Mouse (Mus musculus) hindbrain, embryonic 10.5 days (tissue): ENCODE measurements at regions not wholly inside any gene's neighbourhood (a gene's known extent, or its start where the extent isn't known, plus 50 kb on each side); places are given as distances from the start of the nearest gene placed in this dataset.

Source experiments
- DNase-seq: peaks from one replicate; pipeline ENCODE4 v3.0.0-alpha.2; 2017; ENCODE audit warnings: low spot score
- H3K27ac ChIP-seq: fragments of 300-500 bp; sonication (generic); 2 replicates; pipeline ENCODE4 v1.5.1; 2016; ENCODE audit warnings: mild to moderate bottlenecking, moderate library complexity
- H3K27me3 ChIP-seq: fragments of 300-500 bp; sonication (generic); 2 replicates; pipeline ENCODE4 v1.6.1; 2016; ENCODE audit warnings: mild to moderate bottlenecking; ENCODE audit not compliant: poor library complexity, insufficient read depth, severe bottlenecking
- H3K36me3 ChIP-seq: fragments of 300-500 bp; sonication (generic); 2 replicates; pipeline ENCODE4 v1.6.1; 2016; ENCODE audit warnings: mild to moderate bottlenecking, moderate library complexity
- H3K4me1 ChIP-seq: fragments of 300-500 bp; sonication (generic); replicated peaks from 2 replicates; pipeline ENCODE4 v1.6.1; 2016; ENCODE audit warnings: mild to moderate bottlenecking
- H3K4me3 ChIP-seq: fragments of 300-500 bp; sonication (generic); 2 replicates; pipeline ENCODE4 v1.5.1; 2016; ENCODE audit warnings: mild to moderate bottlenecking, moderate library complexity
- H3K9me3 ChIP-seq: fragments of 300-500 bp; sonication (generic); 2 replicates; pipeline ENCODE4 v1.6.1; 2016; ENCODE audit warnings: mild to moderate bottlenecking, moderate library complexity
- WGBS: fragments of 180-500 bp; shearing (Covaris S2); methylation state at CpG from one replicate; pipeline ENCODE4 v1.1.7; 2016; 5-methylcytosine and 5-hydroxymethylcytosine counted together

DNA sequence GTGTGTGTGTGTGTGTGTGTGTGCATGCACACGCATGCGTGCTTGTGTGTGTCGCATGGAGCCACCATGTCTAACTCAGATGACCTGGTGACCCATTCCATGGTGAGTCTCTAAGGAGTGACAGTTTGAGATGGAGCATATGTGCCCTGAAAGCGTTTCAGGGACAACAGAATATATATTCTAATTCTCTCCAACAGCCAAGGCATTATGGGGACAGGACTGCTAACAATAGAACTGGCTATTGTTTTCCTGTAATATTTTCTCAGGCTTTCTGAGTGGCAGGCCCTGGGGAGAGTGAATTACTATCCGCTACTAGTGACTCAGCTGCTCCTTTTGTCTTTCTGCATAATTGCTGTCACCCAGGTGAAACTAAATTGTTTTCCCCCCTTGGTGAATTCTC lies 898.7 kb upstream of the Lcorl start:
- peak; percentile 29 for DNase-seq
- no peaks in the 10 kb centered on the region for H3K27me3 ChIP-seq
- peaks cover 14% of the 10 kb centered on the region for H3K4me1 ChIP-seq
- 43% methylated on average over 5 of the region's 5 CpGs for WGBS
- H3K4me3 ChIP-seq = no peak overlapping the region
- H3K9me3 ChIP-seq = no peaks in the 10 kb centered on the region
- H3K36me3 ChIP-seq = no peaks in the 10 kb centered on the region
- H3K27ac ChIP-seq = peak overlapping the region; percentile 53

DNA sequence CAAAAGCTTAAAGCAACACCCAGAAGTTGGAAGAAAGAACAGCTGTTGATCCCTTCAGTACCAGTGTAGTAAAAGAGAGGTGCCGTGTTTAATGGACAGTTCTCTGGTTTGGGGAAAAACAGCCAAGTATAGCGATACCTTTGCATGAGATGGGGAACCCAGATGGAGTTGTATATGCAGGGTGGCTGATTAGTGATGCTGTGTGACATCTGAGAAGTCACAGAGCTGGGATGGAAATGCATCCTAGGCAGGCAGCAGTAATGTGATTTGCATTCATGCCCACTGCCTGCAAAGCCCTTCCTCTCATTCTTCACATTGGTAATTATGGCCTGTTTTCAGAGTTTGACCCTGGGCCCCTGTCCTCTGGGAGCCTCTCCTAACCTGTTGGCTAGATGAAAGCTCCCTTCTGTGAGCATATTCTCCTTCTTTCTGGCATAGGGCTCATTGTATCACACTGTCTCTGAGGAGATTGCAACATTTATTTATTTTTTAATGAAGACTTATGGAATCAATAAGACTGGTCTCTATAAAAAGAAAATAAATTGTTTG lies 882.7 kb upstream of the Lcorl start:
- H3K4me1 ChIP-seq = peaks cover 6% of the 10 kb centered on the region
- no peak overlapping the region for H3K4me3 ChIP-seq
- no peaks in the 10 kb centered on the region for H3K36me3 ChIP-seq
- WGBS = 84% methylated on average over 2 of the region's 2 CpGs
- no peak overlapping the region; the same call in 1 of the 2 replicates for H3K27ac ChIP-seq
- H3K27me3 ChIP-seq = no peaks in the 10 kb centered on the region
- no peaks in the 10 kb centered on the region for H3K9me3 ChIP-seq
- DNase-seq = peak; percentile 13

DNA sequence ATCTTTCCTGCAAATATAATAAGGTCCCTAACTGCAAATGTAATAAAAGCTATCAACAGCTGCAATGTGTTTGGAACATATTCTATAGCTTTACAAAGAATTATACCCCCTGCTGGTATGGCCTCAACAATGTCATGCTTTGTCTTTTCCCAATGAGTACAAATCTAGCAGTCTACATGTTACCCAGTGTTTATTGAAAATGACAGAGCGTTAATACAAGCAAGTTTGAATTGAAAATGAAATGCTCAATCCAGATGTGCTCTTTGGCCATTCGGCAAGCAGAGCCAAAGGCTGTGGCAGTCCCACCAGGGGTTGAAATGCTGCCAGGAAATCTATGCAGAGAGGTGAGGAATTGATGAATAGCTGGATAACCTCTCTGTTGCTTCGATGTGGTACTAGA lies 875.1 kb upstream of the Lcorl start:
- Histone ChIP-seq H3K4me1 (no peaks in the 10 kb centered on the region), H3K36me3 (no peaks in the 10 kb centered on the region), H3K4me3 (no peak overlapping the region), H3K27me3 (no peaks in the 10 kb centered on the region), H3K27ac (no peak overlapping the region), H3K9me3 (no peaks in the 10 kb centered on the region)
- no peak for DNase-seq
- WGBS = 85% methylated on average over 3 of the region's 3 CpGs

DNA sequence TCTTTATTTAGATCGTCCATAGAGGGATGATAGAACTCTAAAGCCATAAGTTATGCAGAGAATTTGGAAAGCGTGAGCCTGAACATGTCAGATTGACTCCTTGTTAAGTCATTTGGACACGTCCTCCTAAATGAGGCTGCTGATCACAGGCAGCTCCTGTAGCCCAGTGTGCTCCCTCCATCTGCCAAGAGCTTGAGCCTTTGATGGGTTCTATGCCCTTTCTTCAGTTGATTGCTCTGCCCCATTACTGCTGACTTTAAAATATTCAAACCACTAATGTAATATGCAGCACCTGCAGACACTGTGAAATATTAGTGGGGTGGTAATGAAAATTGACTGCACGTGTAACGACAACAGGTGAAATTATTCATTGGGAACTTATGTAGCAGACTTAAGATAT lies 874.6 kb upstream of the Lcorl start:
- WGBS = 90% methylated on average over 5 of the region's 5 CpGs
- H3K36me3 ChIP-seq = no peaks in the 10 kb centered on the region
- no peaks in the 10 kb centered on the region for H3K9me3 ChIP-seq
- DNase-seq = no peak
- no peak overlapping the region for H3K4me3 ChIP-seq
- no peak overlapping the region for H3K27ac ChIP-seq
- no peaks in the 10 kb centered on the region for H3K4me1 ChIP-seq
- no peaks in the 10 kb centered on the region for H3K27me3 ChIP-seq

DNA sequence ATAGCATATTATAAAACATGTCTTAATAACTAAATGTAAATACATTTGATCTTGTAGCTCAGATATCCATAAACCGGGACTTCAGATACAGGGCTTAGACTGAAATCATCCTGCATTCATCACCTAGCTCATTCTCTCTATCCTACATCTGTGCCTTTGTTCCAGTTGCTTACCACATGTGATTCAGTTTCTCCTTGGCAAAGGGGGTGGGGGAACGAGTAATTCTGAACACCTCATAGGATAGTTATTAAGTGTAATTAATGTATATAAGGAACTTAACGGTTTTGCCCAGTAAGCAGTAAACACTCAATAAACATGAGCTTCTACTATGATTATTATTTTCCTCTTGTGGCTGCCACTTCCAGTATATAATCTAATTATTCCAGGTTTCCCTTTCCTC lies 873.9 kb upstream of the Lcorl start:
- H3K4me1 ChIP-seq = no peaks in the 10 kb centered on the region
- H3K9me3 ChIP-seq = no peaks in the 10 kb centered on the region
- no peaks in the 10 kb centered on the region for H3K27me3 ChIP-seq
- H3K36me3 ChIP-seq = no peaks in the 10 kb centered on the region
- H3K27ac ChIP-seq = no peak overlapping the region
- WGBS = 84% methylated on average over 3 of the region's 3 CpGs
- DNase-seq = no peak
- no peak overlapping the region for H3K4me3 ChIP-seq

- H3K4me1 ChIP-seq = no peaks in the 10 kb centered on the region
- no peak for DNase-seq
- no peaks in the 10 kb centered on the region for H3K36me3 ChIP-seq
- no peak overlapping the region for H3K27ac ChIP-seq
- H3K27me3 ChIP-seq = no peaks in the 10 kb centered on the region
- H3K9me3 ChIP-seq = no peaks in the 10 kb centered on the region
- no peak overlapping the region for H3K4me3 ChIP-seq
- WGBS = 79% methylated on average over 3 of the region's 3 CpGs
Observed at GRCm38 (mm10) chr5:46709596-46709995, 852.2 kb upstream of the Lcorl start.

DNA sequence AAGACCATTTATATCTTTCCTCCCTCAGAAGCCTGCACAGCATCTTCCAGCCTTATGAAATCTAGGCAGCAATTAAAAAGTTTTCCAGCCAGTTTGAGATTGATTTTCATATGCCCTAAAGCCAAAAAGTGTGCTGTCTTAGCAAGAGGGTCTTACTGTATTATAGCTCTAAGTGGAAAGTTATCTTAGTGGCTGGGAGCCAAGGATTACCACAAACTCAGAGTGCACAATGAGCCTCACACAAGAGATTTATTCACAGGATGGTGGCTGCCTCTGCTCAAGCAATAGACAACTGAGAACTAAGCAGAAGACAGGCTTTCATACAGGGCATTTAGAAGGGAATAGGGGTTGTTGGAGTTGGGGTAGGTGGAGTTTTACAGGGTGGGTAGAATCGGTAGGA lies 850.4 kb upstream of the Lcorl start:
- H3K4me3 ChIP-seq = no peak overlapping the region
- DNase-seq = no peak
- H3K9me3 ChIP-seq = no peaks in the 10 kb centered on the region
- WGBS = 95% methylated on average over 1 of the region's 1 CpGs
- H3K4me1 ChIP-seq = no peaks in the 10 kb centered on the region
- H3K27me3 ChIP-seq = no peaks in the 10 kb centered on the region
- no peaks in the 10 kb centered on the region for H3K36me3 ChIP-seq
- no peak overlapping the region for H3K27ac ChIP-seq

GRCm38 (mm10) chr5:46707021-46707420 lies 849.6 kb upstream of the Lcorl start:
- H3K27me3 ChIP-seq = no peaks in the 10 kb centered on the region
- no peaks in the 10 kb centered on the region for H3K9me3 ChIP-seq
- WGBS = 93% methylated on average over 5 of the region's 5 CpGs

GRCm38 (mm10) chr5:46678007-46678406 lies 820.6 kb upstream of the Lcorl start:
- H3K36me3 ChIP-seq = no peaks in the 10 kb centered on the region
- H3K9me3 ChIP-seq = no peaks in the 10 kb centered on the region
- no peaks in the 10 kb centered on the region for H3K4me1 ChIP-seq
- H3K27ac ChIP-seq = no peak overlapping the region
- no peaks in the 10 kb centered on the region for H3K27me3 ChIP-seq
- no peak overlapping the region for H3K4me3 ChIP-seq
- no peak for DNase-seq

More at GRCm38 (mm10) chr5:46707021-46707420, 849.6 kb upstream of the Lcorl start:
- H3K27ac ChIP-seq = no peak overlapping the region
- no peaks in the 10 kb centered on the region for H3K4me1 ChIP-seq
- no peak overlapping the region for H3K4me3 ChIP-seq
- no peak for DNase-seq
- no peaks in the 10 kb centered on the region for H3K36me3 ChIP-seq

GRCm38 (mm10) chr5:46674810-46675502 lies 817.5 kb upstream of the Lcorl start:
- no peak overlapping the region for H3K4me3 ChIP-seq
- H3K36me3 ChIP-seq = no peaks in the 10 kb centered on the region
- DNase-seq = no peak
- 86% methylated on average over 3 of the region's 3 CpGs for WGBS
- H3K27ac ChIP-seq = no peak overlapping the region
- H3K9me3 ChIP-seq = no peaks in the 10 kb centered on the region
- no peaks in the 10 kb centered on the region for H3K4me1 ChIP-seq
- H3K27me3 ChIP-seq = no peaks in the 10 kb centered on the region

DNA sequence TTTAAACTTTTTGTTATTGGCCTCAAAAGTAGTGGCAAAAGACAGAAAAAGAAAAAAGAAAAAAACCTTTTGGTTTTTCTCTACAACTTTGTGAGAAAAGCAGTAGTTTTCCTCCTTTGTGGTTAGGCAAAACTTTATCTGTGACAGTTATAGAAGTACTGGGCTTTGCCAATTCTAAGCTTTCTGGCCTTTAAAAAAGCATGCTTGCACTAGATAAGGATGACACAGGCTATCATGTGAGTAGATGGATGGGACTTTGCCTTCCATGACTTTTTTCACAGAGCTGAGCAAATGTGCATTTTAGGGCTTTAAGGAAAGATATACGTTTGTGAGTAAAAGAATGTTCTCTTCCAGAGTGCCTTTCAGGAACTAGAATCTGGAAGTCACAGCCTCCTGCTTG lies 816.0 kb upstream of the Lcorl start:
- Histone ChIP-seq H3K9me3 (no peaks in the 10 kb centered on the region), H3K4me1 (no peaks in the 10 kb centered on the region; the same call in 1 of the 2 replicates), H3K27me3 (no peaks in the 10 kb centered on the region), H3K4me3 (no peak overlapping the region), H3K27ac (no peak overlapping the region), H3K36me3 (no peaks in the 10 kb centered on the region)
- DNase-seq = no peak
- 80% methylated on average over 1 of the region's 1 CpGs for WGBS

GRCm38 (mm10) chr5:46670484-46670883 lies 813.1 kb upstream of the Lcorl start:
- H3K27me3 ChIP-seq = no peaks in the 10 kb centered on the region
- WGBS = 65% methylated on average over 2 of the region's 2 CpGs
- H3K9me3 ChIP-seq = no peaks in the 10 kb centered on the region
- no peaks in the 10 kb centered on the region; the same call in 1 of the 2 replicates for H3K4me1 ChIP-seq
- H3K36me3 ChIP-seq = no peaks in the 10 kb centered on the region
- DNase-seq = no peak
- no peak overlapping the region for H3K27ac ChIP-seq
- H3K4me3 ChIP-seq = no peak overlapping the region

DNA sequence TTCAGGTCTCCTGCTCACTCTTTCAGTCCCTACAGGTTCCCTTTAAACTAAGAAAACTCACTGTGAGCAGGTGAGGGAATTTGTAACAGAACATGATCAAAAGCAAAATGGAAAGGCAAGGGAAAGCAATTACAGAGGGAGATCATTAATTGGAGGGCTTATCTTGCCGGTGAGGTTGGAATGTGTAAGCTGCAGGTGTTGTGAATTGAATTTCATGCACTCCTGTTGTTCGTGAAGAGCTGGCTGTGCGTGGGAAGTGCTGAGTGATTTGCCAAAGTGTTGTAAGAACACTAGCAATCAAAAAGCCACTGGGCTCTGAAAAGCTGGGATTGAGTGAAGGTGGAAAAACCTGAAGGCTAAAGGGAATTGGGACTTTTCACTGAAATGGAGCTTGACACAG lies 808.8 kb upstream of the Lcorl start:
- WGBS = 28% methylated on average over 3 of the region's 3 CpGs
- Histone ChIP-seq H3K36me3 (no peaks in the 10 kb centered on the region), H3K27ac (no peak overlapping the region), H3K27me3 (no peaks in the 10 kb centered on the region), H3K9me3 (no peaks in the 10 kb centered on the region), H3K4me1 (no peaks in the 10 kb centered on the region; the same call in 1 of the 2 replicates), H3K4me3 (no peak overlapping the region)
- no peak for DNase-seq

DNA sequence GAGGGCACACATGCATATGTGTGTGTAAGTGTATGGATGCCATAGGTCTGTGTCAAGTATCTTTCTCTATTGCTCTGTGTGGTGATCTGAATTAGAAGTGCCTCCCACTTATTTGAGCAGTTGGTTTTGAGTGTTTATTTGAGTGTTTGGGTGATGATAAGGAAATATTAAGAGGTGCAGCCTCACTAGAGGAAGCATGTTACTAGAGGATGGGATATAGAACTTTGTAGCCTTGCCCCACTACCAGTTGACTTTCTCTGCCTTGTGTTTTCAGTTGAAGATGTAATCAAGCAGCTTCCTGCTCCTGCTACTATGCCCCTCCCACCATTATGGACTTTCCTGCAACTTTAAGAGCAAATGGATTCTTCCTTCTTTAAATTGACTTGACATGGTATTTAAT lies 799.6 kb upstream of the Lcorl start:
- Histone ChIP-seq H3K4me1 (no peaks in the 10 kb centered on the region), H3K9me3 (no peaks in the 10 kb centered on the region), H3K4me3 (no peak overlapping the region), H3K27ac (no peak overlapping the region), H3K36me3 (no peaks in the 10 kb centered on the region), H3K27me3 (no peaks in the 10 kb centered on the region)
- no peak for DNase-seq
